Mouse (Mus musculus): ENCODE measurements around the gene Nme4.

DNA sequence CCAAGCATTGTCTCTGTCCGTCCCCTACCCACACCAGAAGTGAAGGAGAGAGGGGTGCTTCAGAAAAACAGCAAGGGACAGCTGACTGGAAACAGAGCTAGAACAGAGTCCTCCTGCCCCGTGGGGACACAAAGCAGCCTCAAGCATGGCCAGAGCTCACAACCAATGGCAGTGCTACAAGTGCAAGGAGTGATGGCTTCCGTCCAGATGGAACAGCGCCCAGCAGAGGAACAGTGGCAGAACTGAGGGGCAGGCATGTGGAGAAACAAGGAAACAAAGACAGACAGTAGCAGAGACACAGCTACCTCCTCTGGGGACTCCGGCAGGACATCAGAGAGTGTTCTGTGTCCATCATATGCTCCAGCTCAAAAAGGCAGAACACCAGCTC is 52.2 kb downstream of the Nme4 start:
- TF ChIP-seq CTCF (conservative IDR thresholded peaks at IDR 0.05; ENCODE audit: low read length) (no peak), NANOG (IDR thresholded peaks at IDR 0.05; ENCODE audit: borderline replicate concordance, low read length) (no peak), POU5F1 (IDR thresholded peaks at IDR 0.05; ENCODE audit: borderline replicate concordance, low read length) (no peak)
